Mouse (Mus musculus): ENCODE measurements around the gene Dennd1a. TPM values are rescaled to one million over a fixed set of nuclear protein-coding genes. Genes with fewer than 3 reads are reported as not detected.
A peak's percentile ranks its signal among the peaks of the same experiment; 100 is the strongest.

Gene Dennd1a
- 11.3 and 12.3 TPM in 2 replicates for polyA plus RNA-seq (2014; fragmentation: Nextera tagmentation; extraction: Ambion mirVana)

GRCm38 (mm10) chr2:38286733-38287551 is at the start of gene Dennd1a:
Gene Dennd1a, minus strand, starts transcription at chr2:38287390.
- peak; percentile 91 for DNase-seq (ENCODE audit: low spot score)
- H3K4me3 ChIP-seq (ENCODE audit: low read depth, low read length), result peak within 1 kb of the TSS; percentile 89
- WGBS, result under 1% methylated on average over 75 of the region's 81 CpGs
- no peaks in the 10 kb centered on the region for H3K27me3 ChIP-seq (ENCODE audit: control insufficient read depth, insufficient read depth, low read length)
- no peaks in the 10 kb centered on the region for H3K36me3 ChIP-seq (ENCODE audit: control insufficient read depth, insufficient read depth, low read length)
- peak within 1 kb of the TSS; percentile 90 for H3K9ac ChIP-seq (ENCODE audit: low read length)
- H3K9me3 ChIP-seq (ENCODE audit: control insufficient read depth, low read length), result no peaks in the 10 kb centered on the region
- H3K4me1 ChIP-seq (ENCODE audit: control insufficient read depth, insufficient read depth, low read length), result 0 out of 2 replicates have a peak, but pooled peaks cover 4% of the 10 kb centered on the region
- H3K27ac ChIP-seq (replicated peaks; ENCODE audit: low read depth, low read length), result peak within 1 kb of the TSS; percentile 90
- peak within 1 kb of the TSS; percentile 81 for H3K4me2 ChIP-seq (ENCODE audit: low read depth, severe bottlenecking)
- peak; percentile 93 for ATAC-seq (ENCODE audit: insufficient number of reproducible peaks, low FRiP score, low TSS enrichment, low read depth)

GRCm38 (mm10) chr2:38336606-38337005 is 49.4 kb upstream of the Dennd1a start:
- H3K9me3 ChIP-seq (ENCODE audit: control insufficient read depth, low read length), result no peaks in the 10 kb centered on the region
- ATAC-seq (ENCODE audit: insufficient number of reproducible peaks, low FRiP score, low TSS enrichment, low read depth) (no peak), DNase-seq (ENCODE audit: low spot score) (peak; percentile 74)
- peaks cover 50% of the 10 kb centered on the region for H3K27me3 ChIP-seq (ENCODE audit: control insufficient read depth, insufficient read depth, low read length)
- H3K27ac ChIP-seq (replicated peaks; ENCODE audit: low read depth, low read length), result no peak overlapping the region
- no peak overlapping the region for H3K9ac ChIP-seq (ENCODE audit: low read length)
- H3K36me3 ChIP-seq (ENCODE audit: control insufficient read depth, insufficient read depth, low read length), result no peaks in the 10 kb centered on the region
- 1% methylated on average over 17 of the region's 17 CpGs for WGBS
- H3K4me2 ChIP-seq (ENCODE audit: low read depth, severe bottlenecking), result peak overlapping the region; percentile 39; the same call in 1 of the 2 replicates
- no peak overlapping the region for H3K4me3 ChIP-seq (ENCODE audit: low read depth, low read length)
- peaks cover 11% of the 10 kb centered on the region for H3K4me1 ChIP-seq (ENCODE audit: control insufficient read depth, insufficient read depth, low read length)

GRCm38 (mm10) chr2:38333586-38334119 is 46.5 kb upstream of the Dennd1a start:
- Histone ChIP-seq H3K36me3 (ENCODE audit: control insufficient read depth, insufficient read depth, low read length) (no peaks in the 10 kb centered on the region), H3K27me3 (ENCODE audit: control insufficient read depth, insufficient read depth, low read length) (peaks cover 26% of the 10 kb centered on the region), H3K4me2 (ENCODE audit: low read depth, severe bottlenecking) (no peak overlapping the region), H3K9me3 (ENCODE audit: control insufficient read depth, low read length) (no peaks in the 10 kb centered on the region), H3K4me3 (ENCODE audit: low read depth, low read length) (no peak overlapping the region), H3K9ac (ENCODE audit: low read length) (no peak overlapping the region), H3K4me1 (ENCODE audit: control insufficient read depth, insufficient read depth, low read length) (peaks cover 7% of the 10 kb centered on the region; the same call in 1 of the 2 replicates), H3K27ac (replicated peaks; ENCODE audit: low read depth, low read length) (no peak overlapping the region)
- ATAC-seq (ENCODE audit: insufficient number of reproducible peaks, low FRiP score, low TSS enrichment, low read depth) (no peak), DNase-seq (ENCODE audit: low spot score) (no peak)
- WGBS, result 39% methylated on average over 7 of the region's 7 CpGs

GRCm38 (mm10) chr2:38326671-38327070 is 39.5 kb upstream of the Dennd1a start:
- no peaks in the 10 kb centered on the region for H3K36me3 ChIP-seq (ENCODE audit: control insufficient read depth, insufficient read depth, low read length)
- H3K4me1 ChIP-seq (ENCODE audit: control insufficient read depth, insufficient read depth, low read length), result no peaks in the 10 kb centered on the region
- DNase-seq (ENCODE audit: low spot score) (no peak), ATAC-seq (ENCODE audit: insufficient number of reproducible peaks, low FRiP score, low TSS enrichment, low read depth) (no peak)
- H3K9ac ChIP-seq (ENCODE audit: low read length), result no peak overlapping the region
- H3K27ac ChIP-seq (replicated peaks; ENCODE audit: low read depth, low read length), result no peak overlapping the region
- no peaks in the 10 kb centered on the region for H3K27me3 ChIP-seq (ENCODE audit: control insufficient read depth, insufficient read depth, low read length)
- no peak overlapping the region for H3K4me3 ChIP-seq (ENCODE audit: low read depth, low read length)
- 74% methylated on average over 1 of the region's 1 CpGs for WGBS
- H3K4me2 ChIP-seq (ENCODE audit: low read depth, severe bottlenecking), result no peak overlapping the region
- no peaks in the 10 kb centered on the region for H3K9me3 ChIP-seq (ENCODE audit: control insufficient read depth, low read length)

GRCm38 (mm10) chr2:38323380-38323779 is 36.2 kb upstream of the Dennd1a start:
- WGBS, result 57% methylated on average over 8 of the region's 8 CpGs
- H3K4me1 ChIP-seq (ENCODE audit: control insufficient read depth, insufficient read depth, low read length), result no peaks in the 10 kb centered on the region
- H3K27ac ChIP-seq (replicated peaks; ENCODE audit: low read depth, low read length), result no peak overlapping the region
- no peaks in the 10 kb centered on the region for H3K9me3 ChIP-seq (ENCODE audit: control insufficient read depth, low read length)
- no peak overlapping the region for H3K9ac ChIP-seq (ENCODE audit: low read length)
- DNase-seq (ENCODE audit: low spot score) (no peak), ATAC-seq (ENCODE audit: insufficient number of reproducible peaks, low FRiP score, low TSS enrichment, low read depth) (no peak)
- H3K4me2 ChIP-seq (ENCODE audit: low read depth, severe bottlenecking), result no peak overlapping the region
- H3K4me3 ChIP-seq (ENCODE audit: low read depth, low read length), result no peak overlapping the region
- no peaks in the 10 kb centered on the region for H3K27me3 ChIP-seq (ENCODE audit: control insufficient read depth, insufficient read depth, low read length)
- no peaks in the 10 kb centered on the region for H3K36me3 ChIP-seq (ENCODE audit: control insufficient read depth, insufficient read depth, low read length)

- 53% methylated on average over 4 of the region's 4 CpGs for WGBS
- Histone ChIP-seq H3K36me3 (ENCODE audit: control insufficient read depth, insufficient read depth, low read length) (no peaks in the 10 kb centered on the region), H3K27ac (replicated peaks; ENCODE audit: low read depth, low read length) (no peak overlapping the region), H3K4me1 (ENCODE audit: control insufficient read depth, insufficient read depth, low read length) (no peaks in the 10 kb centered on the region), H3K4me3 (ENCODE audit: low read depth, low read length) (no peak overlapping the region), H3K27me3 (ENCODE audit: control insufficient read depth, insufficient read depth, low read length) (no peaks in the 10 kb centered on the region), H3K4me2 (ENCODE audit: low read depth, severe bottlenecking) (no peak overlapping the region), H3K9me3 (ENCODE audit: control insufficient read depth, low read length) (no peaks in the 10 kb centered on the region), H3K9ac (ENCODE audit: low read length) (no peak overlapping the region)
- DNase-seq (ENCODE audit: low spot score) (no peak), ATAC-seq (ENCODE audit: insufficient number of reproducible peaks, low FRiP score, low TSS enrichment, low read depth) (no peak)
These were observed 33.7 kb upstream of the Dennd1a start for GRCm38 (mm10) chr2:38320911-38321310.

- no peak for ATAC-seq (ENCODE audit: insufficient number of reproducible peaks, low FRiP score, low TSS enrichment, low read depth)
- H3K4me3 ChIP-seq (ENCODE audit: low read depth, low read length), result no peak overlapping the region
- no peaks in the 10 kb centered on the region for H3K27me3 ChIP-seq (ENCODE audit: control insufficient read depth, insufficient read depth, low read length)
- DNase-seq (ENCODE audit: low spot score), result no peak
- no peak overlapping the region for H3K27ac ChIP-seq (replicated peaks; ENCODE audit: low read depth, low read length)
- H3K9me3 ChIP-seq (ENCODE audit: control insufficient read depth, low read length), result no peaks in the 10 kb centered on the region
- H3K36me3 ChIP-seq (ENCODE audit: control insufficient read depth, insufficient read depth, low read length), result no peaks in the 10 kb centered on the region
- no peak overlapping the region for H3K4me2 ChIP-seq (ENCODE audit: low read depth, severe bottlenecking)
- no peaks in the 10 kb centered on the region for H3K4me1 ChIP-seq (ENCODE audit: control insufficient read depth, insufficient read depth, low read length)
- WGBS, result 89% methylated on average over 11 of the region's 11 CpGs
- no peak overlapping the region for H3K9ac ChIP-seq (ENCODE audit: low read length)
These were observed 31.9 kb upstream of the Dennd1a start for GRCm38 (mm10) chr2:38319086-38319485.

- no peak for ATAC-seq (ENCODE audit: insufficient number of reproducible peaks, low FRiP score, low TSS enrichment, low read depth)
- WGBS, result 45% methylated on average over 3 of the region's 3 CpGs
- H3K4me1 ChIP-seq (ENCODE audit: control insufficient read depth, insufficient read depth, low read length), result no peaks in the 10 kb centered on the region
These were observed 26.2 kb upstream of the Dennd1a start for GRCm38 (mm10) chr2:38313399-38313798.

More at GRCm38 (mm10) chr2:38313399-38313798, 26.2 kb upstream of the Dennd1a start:
- no peak overlapping the region for H3K9ac ChIP-seq (ENCODE audit: low read length)
- no peak for DNase-seq (ENCODE audit: low spot score)
- H3K27ac ChIP-seq (replicated peaks; ENCODE audit: low read depth, low read length), result no peak overlapping the region
- no peaks in the 10 kb centered on the region for H3K27me3 ChIP-seq (ENCODE audit: control insufficient read depth, insufficient read depth, low read length)
- no peak overlapping the region for H3K4me3 ChIP-seq (ENCODE audit: low read depth, low read length)
- H3K4me2 ChIP-seq (ENCODE audit: low read depth, severe bottlenecking), result no peak overlapping the region
- H3K36me3 ChIP-seq (ENCODE audit: control insufficient read depth, insufficient read depth, low read length), result no peaks in the 10 kb centered on the region
- no peaks in the 10 kb centered on the region for H3K9me3 ChIP-seq (ENCODE audit: control insufficient read depth, low read length)

Measured in limb, embryonic 11.5 days (tissue).